Mouse (Mus musculus) liver, embryonic 12.5 days (tissue): ENCODE results near the gene Cav3. TPM values are rescaled to one million over a fixed set of nuclear protein-coding genes. Genes with fewer than 3 reads are reported as not detected.
A peak's percentile ranks its signal among the peaks of the same experiment; 100 is the strongest.

Source experiments
- ATAC-seq: fragments of 200-750 bp; cut with Nextera tagmentation; 2 replicates; pipeline ENCODE4 v1.8.0; 2017; ENCODE audit warnings: moderate number of reproducible peaks, mild to moderate bottlenecking, moderate library complexity
- H3K27ac ChIP-seq: fragments of 300-500 bp; sonication (generic); 2 replicates; pipeline ENCODE4 v1.5.1; 2016; ENCODE audit warnings: mild to moderate bottlenecking
- H3K27me3 ChIP-seq: fragments of 300-500 bp; sonication (generic); replicated peaks from 2 replicates; pipeline ENCODE4 v1.6.1; 2016; ENCODE audit warnings: mild to moderate bottlenecking, moderate library complexity
- H3K36me3 ChIP-seq: fragments of 300-500 bp; sonication (generic); 2 replicates; pipeline ENCODE4 v1.6.1; 2016; ENCODE audit warnings: mild to moderate bottlenecking, moderate library complexity
- H3K4me1 ChIP-seq: fragments of 300-500 bp; sonication (generic); 2 replicates; pipeline ENCODE4 v1.6.1; 2016
- H3K4me2 ChIP-seq: fragments of 300-500 bp; sonication (generic); 2 replicates; pipeline ENCODE4 v1.6.1; 2016; ENCODE audit warnings: mild to moderate bottlenecking, moderate library complexity
- H3K4me3 ChIP-seq: fragments of 300-500 bp; sonication (generic); 2 replicates; pipeline ENCODE4 v1.5.1; 2016; ENCODE audit warnings: mild to moderate bottlenecking, moderate library complexity
- H3K9ac ChIP-seq: fragments of 300-500 bp; sonication (generic); 2 replicates; pipeline ENCODE4 v1.6.1; 2016; ENCODE audit warnings: mild to moderate bottlenecking, moderate library complexity
- H3K9me3 ChIP-seq: fragments of 300-500 bp; sonication (generic); replicated peaks from 2 replicates; pipeline ENCODE4 v1.6.1; 2016; ENCODE audit warnings: mild to moderate bottlenecking, moderate library complexity
- WGBS: fragments of 180-500 bp; shearing (Covaris S2); methylation state at CpG from one replicate; pipeline ENCODE4 v1.1.7; 2016; ENCODE audit not compliant: insufficient replicate concordance; 5-methylcytosine and 5-hydroxymethylcytosine counted together
- polyA plus RNA-seq: library from polyadenylated mRNA; unstranded; fragments of >200 nt; fragmentation: Nextera tagmentation; extraction: Ambion mirVana; gene quantifications from 2 replicates; pipeline ENCODE4 v1.2.1, GENCODE M21; 2016

Cav3 gene
- polyA plus RNA-seq, 1 experiment from 2014 or later = 0.17 TPM

- H3K4me2 ChIP-seq = no peak overlapping the region
- no peaks in the 10 kb centered on the region for H3K9me3 ChIP-seq
- H3K4me1 ChIP-seq = peaks cover 4% of the 10 kb centered on the region; the same call in 1 of the 2 replicates
- no peak overlapping the region for H3K4me3 ChIP-seq
- WGBS = 13% methylated on average over 4 of the region's 4 CpGs
- no peak for ATAC-seq
- H3K27ac ChIP-seq = no peak overlapping the region
- no peaks in the 10 kb centered on the region for H3K36me3 ChIP-seq
- no peak overlapping the region for H3K9ac ChIP-seq
- H3K27me3 ChIP-seq = peaks cover 51% of the 10 kb centered on the region
Observed at GRCm38 (mm10) chr6:112484316-112484715, 25.0 kb downstream of the Cav3 start.

- ATAC-seq = no peak
- peaks cover 19% of the 10 kb centered on the region for H3K4me1 ChIP-seq
- H3K4me3 ChIP-seq = no peak overlapping the region
- H3K4me2 ChIP-seq = no peak overlapping the region
- no peak overlapping the region for H3K9ac ChIP-seq
- whole genome bisulfite sequencing = 63% methylated on average over 5 of the region's 5 CpGs
- H3K27ac ChIP-seq = no peak overlapping the region
- H3K27me3 ChIP-seq = peaks cover 73% of the 10 kb centered on the region
- no peaks in the 10 kb centered on the region for H3K9me3 ChIP-seq
- H3K36me3 ChIP-seq = no peaks in the 10 kb centered on the region
Observed at GRCm38 (mm10) chr6:112487993-112488392, 28.7 kb downstream of the Cav3 start.

GRCm38 (mm10) chr6:112488821-112489180 lies 29.5 kb downstream of the Cav3 start:
- Histone ChIP-seq H3K27ac (no peak overlapping the region), H3K9ac (no peak overlapping the region), H3K36me3 (no peaks in the 10 kb centered on the region), H3K4me1 (peaks cover 19% of the 10 kb centered on the region), H3K4me2 (peak overlapping the region; percentile 57; the same call in 1 of the 2 replicates), H3K9me3 (no peaks in the 10 kb centered on the region), H3K4me3 (no peak overlapping the region), H3K27me3 (peaks cover 73% of the 10 kb centered on the region)
- WGBS = 41% methylated on average over 24 of the region's 24 CpGs
- no peak for ATAC-seq

- H3K27me3 ChIP-seq = peaks cover 73% of the 10 kb centered on the region
- peaks cover 19% of the 10 kb centered on the region for H3K4me1 ChIP-seq
- peak overlapping the region; percentile 57 for H3K4me2 ChIP-seq
- peak overlapping the region; percentile 8 for H3K4me3 ChIP-seq
- ATAC-seq = no peak
- H3K27ac ChIP-seq = no peak overlapping the region
- no peaks in the 10 kb centered on the region for H3K36me3 ChIP-seq
- no peaks in the 10 kb centered on the region for H3K9me3 ChIP-seq
- WGBS = 9% methylated on average over 72 of the region's 72 CpGs
- H3K9ac ChIP-seq = no peak overlapping the region
Observed at GRCm38 (mm10) chr6:112489181-112489909, 30.0 kb downstream of the Cav3 start.

- no peak within 1 kb of the TSS for H3K9ac ChIP-seq
- ATAC-seq = no peak
- H3K27me3 ChIP-seq = peaks cover 73% of the 10 kb centered on the region
Observed at GRCm38 (mm10) chr6:112489910-112490559, 30.7 kb downstream of the Cav3 start, which contains the start of gene Oxtr. Gene Oxtr (minus strand): TSS chr6:112489943.

GRCm38 (mm10) chr6:112490625-112491242 lies 31.4 kb downstream of the Cav3 start:
- WGBS = 2% methylated on average over 35 of the region's 35 CpGs

More at GRCm38 (mm10) chr6:112489910-112490559, 30.7 kb downstream of the Cav3 start, which contains the start of gene Oxtr:
- 11% methylated on average over 24 of the region's 24 CpGs for WGBS
- Histone ChIP-seq H3K27ac (no peak within 1 kb of the TSS), H3K36me3 (no peaks in the 10 kb centered on the region), H3K4me2 (peak within 1 kb of the TSS; percentile 57), H3K4me3 (peak within 1 kb of the TSS; percentile 29), H3K9me3 (no peaks in the 10 kb centered on the region), H3K4me1 (peaks cover 19% of the 10 kb centered on the region)

GRCm38 (mm10) chr6:112491521-112491920 lies 32.2 kb downstream of the Cav3 start:
- Histone ChIP-seq H3K9me3 (no peaks in the 10 kb centered on the region), H3K4me3 (no peak overlapping the region), H3K4me2 (no peak overlapping the region), H3K4me1 (peaks cover 19% of the 10 kb centered on the region), H3K27ac (no peak overlapping the region), H3K9ac (no peak overlapping the region), H3K36me3 (no peaks in the 10 kb centered on the region), H3K27me3 (peaks cover 59% of the 10 kb centered on the region)
- 64% methylated on average over 8 of the region's 8 CpGs for WGBS
- no peak for ATAC-seq

More at GRCm38 (mm10) chr6:112490625-112491242, 31.4 kb downstream of the Cav3 start:
- no peaks in the 10 kb centered on the region for H3K9me3 ChIP-seq
- H3K4me1 ChIP-seq = peaks cover 19% of the 10 kb centered on the region
- H3K27me3 ChIP-seq = peaks cover 67% of the 10 kb centered on the region
- H3K27ac ChIP-seq = no peak overlapping the region
- no peaks in the 10 kb centered on the region for H3K36me3 ChIP-seq
- H3K4me2 ChIP-seq = peak overlapping the region; percentile 57
- ATAC-seq = no peak
- H3K9ac ChIP-seq = no peak overlapping the region
- H3K4me3 ChIP-seq = peak overlapping the region; percentile 29

GRCm38 (mm10) chr6:112492656-112493055 lies 33.4 kb downstream of the Cav3 start:
- H3K4me1 ChIP-seq = peaks cover 19% of the 10 kb centered on the region
- H3K9ac ChIP-seq = no peak overlapping the region
- ATAC-seq = no peak
- H3K9me3 ChIP-seq = no peaks in the 10 kb centered on the region
- H3K4me3 ChIP-seq = no peak overlapping the region
- no peak overlapping the region for H3K4me2 ChIP-seq
- peaks cover 48% of the 10 kb centered on the region for H3K27me3 ChIP-seq
- 68% methylated on average over 6 of the region's 6 CpGs for WGBS
- no peak overlapping the region for H3K27ac ChIP-seq
- no peaks in the 10 kb centered on the region for H3K36me3 ChIP-seq

GRCm38 (mm10) chr6:112493371-112493770 lies 34.1 kb downstream of the Cav3 start:
- no peak overlapping the region for H3K9ac ChIP-seq
- H3K4me1 ChIP-seq = peaks cover 19% of the 10 kb centered on the region
- H3K27me3 ChIP-seq = peaks cover 41% of the 10 kb centered on the region
- H3K9me3 ChIP-seq = no peaks in the 10 kb centered on the region
- 75% methylated on average over 9 of the region's 9 CpGs for WGBS
- no peak overlapping the region for H3K4me2 ChIP-seq
- H3K4me3 ChIP-seq = no peak overlapping the region
- no peak overlapping the region for H3K27ac ChIP-seq
- no peak for ATAC-seq
- no peaks in the 10 kb centered on the region for H3K36me3 ChIP-seq

- Histone ChIP-seq H3K4me2 (no peak overlapping the region), H3K9ac (no peak overlapping the region), H3K36me3 (no peaks in the 10 kb centered on the region), H3K4me3 (no peak overlapping the region), H3K27me3 (peaks cover 28% of the 10 kb centered on the region), H3K9me3 (no peaks in the 10 kb centered on the region), H3K27ac (no peak overlapping the region), H3K4me1 (peaks cover 12% of the 10 kb centered on the region)
- WGBS = 66% methylated on average over 10 of the region's 10 CpGs
- no peak for ATAC-seq
Observed at GRCm38 (mm10) chr6:112494620-112495081, 35.3 kb downstream of the Cav3 start.

- Histone ChIP-seq H3K4me3 (no peak overlapping the region), H3K27me3 (peaks cover 22% of the 10 kb centered on the region), H3K4me2 (no peak overlapping the region), H3K9ac (no peak overlapping the region), H3K4me1 (peaks cover 6% of the 10 kb centered on the region; the same call in 1 of the 2 replicates), H3K9me3 (no peaks in the 10 kb centered on the region), H3K27ac (no peak overlapping the region), H3K36me3 (no peaks in the 10 kb centered on the region)
- ATAC-seq = no peak
- WGBS = 48% methylated on average over 4 of the region's 4 CpGs
Observed at GRCm38 (mm10) chr6:112495219-112495618, 35.9 kb downstream of the Cav3 start.
